Mouse (Mus musculus): ENCODE data around the gene Tbc1d10a.

DNA sequence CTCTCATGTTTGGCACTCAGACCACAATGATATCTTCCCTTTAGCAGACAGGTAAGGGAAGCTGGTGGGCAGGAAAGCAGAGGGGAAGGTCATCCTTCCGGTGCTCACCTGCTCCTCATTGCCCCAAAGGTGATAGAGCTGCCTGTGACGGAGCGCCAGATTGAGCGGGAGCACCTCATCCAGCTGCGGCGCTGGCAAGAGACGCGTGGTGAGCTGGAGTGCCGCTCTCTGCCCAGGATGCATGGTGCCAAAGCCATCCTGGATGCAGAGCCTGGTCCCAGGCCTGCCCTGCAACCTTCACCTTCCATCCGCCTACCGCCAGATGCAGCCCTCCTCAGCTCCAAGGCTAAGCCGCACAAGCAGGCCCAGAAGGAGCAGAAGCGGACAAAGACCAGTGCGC is 28.0 kb downstream of the Tbc1d10a start:
- no peak for TF ChIP-seq CTCF (IDR thresholded peaks at IDR 0.05; ENCODE audit: borderline replicate concordance, insufficient read depth, low read depth, low read length)
- no peak for TF ChIP-seq POLR2A (IDR thresholded peaks at IDR 0.05; ENCODE audit: borderline replicate concordance, insufficient read depth, low read length)
